Comparison of ENCODE assay signal across 9 mouse cellular contexts in genomic region chr12:24644125-24644571, GRCm38 (mm10). TPM values are rescaled to one million over a fixed set of nuclear protein-coding genes. Genes with fewer than 3 reads are reported as not detected.
A peak's percentile ranks its signal among the peaks of the same experiment; 100 is the strongest.
DNase-seq lines count a peak whose midpoint lies in the region; ATAC-seq and TF ChIP-seq lines count a peak whose summit lies in the region.
"Had no signal": no experiment of that assay in that cellular context is flagged by ENCODE, and none has a peak within 500 bp of the region (broad histone marks: within the 10 kb centered on the region; RNA-seq: fewer than 3 reads in every experiment).

No protein-coding gene starts in this region.

- peak; percentile 83 for ATAC-seq in heart, embryonic 11.5 days (replicated peaks; ENCODE audit: insufficient number of reproducible peaks, low FRiP score, low TSS enrichment)

- WGBS in heart, embryonic 11.5 days (ENCODE audit: insufficient replicate concordance), result 33% methylated on average over 1 of the region's 1 CpGs

- H3K9ac ChIP-seq in CH12.LX (ENCODE audit: insufficient read depth, low read depth), result no peak overlapping the region
- no peak overlapping the region for H3K9ac ChIP-seq in heart, embryonic 11.5 days (ENCODE audit: low read depth, low read length)
- H3K9ac ChIP-seq: limb, embryonic 13.5 days had no signal

- H3K36me3 ChIP-seq in CH12.LX (replicated peaks in 1 of 2; ENCODE audit: control insufficient read depth in 1 of 2, insufficient read depth in 1 of 2, low read length in 1 of 2), result no peaks in the 10 kb centered on the region
- H3K36me3 ChIP-seq in heart, embryonic 11.5 days (ENCODE audit: control insufficient read depth, insufficient read depth, low read length), result no peaks in the 10 kb centered on the region
- H3K36me3 ChIP-seq: limb, embryonic 13.5 days had no signal

- no peak overlapping the region for H3K27ac ChIP-seq in CH12.LX (ENCODE audit: insufficient read depth, low read depth)
- peak overlapping the region; percentile 60; the same call in 1 of the 2 replicates for H3K27ac ChIP-seq in heart, embryonic 11.5 days (ENCODE audit: low read depth, low read length)
- H3K27ac ChIP-seq: limb, embryonic 13.5 days had no signal

- no peak overlapping the region for H3K4me3 ChIP-seq in CH12.LX (replicated peaks in 1 of 3; ENCODE audit: low read depth in 2 of 3, low read length in 2 of 3, poor library complexity in 1 of 3)
- no peak overlapping the region for H3K4me3 ChIP-seq in heart, embryonic 11.5 days (ENCODE audit: low read depth, low read length)
- H3K4me3 ChIP-seq: limb, embryonic 13.5 days had no signal

- H3K27me3 ChIP-seq in CH12.LX (replicated peaks), result no peaks in the 10 kb centered on the region
- H3K27me3 ChIP-seq in heart, embryonic 11.5 days (ENCODE audit: control insufficient read depth, insufficient read depth, low read length), result no peaks in the 10 kb centered on the region
- H3K27me3 ChIP-seq: limb, embryonic 13.5 days had no signal

- 0 out of 2 replicates have a peak, but pooled peaks have one; percentile 23 for TF ChIP-seq EP300 in CH12.LX (IDR thresholded peaks at IDR 0.05; ENCODE audit: low read length)

- peaks cover 10 to 31% of the 10 kb centered on the region in 2 experiments for H3K4me1 ChIP-seq in CH12.LX (ENCODE audit: control insufficient read depth in 1 of 2, insufficient read depth in 2 of 2)
- H3K4me1 ChIP-seq in heart, embryonic 11.5 days (ENCODE audit: control insufficient read depth, insufficient read depth, low read length), result no peaks in the 10 kb centered on the region

- TF ChIP-seq RAD21 in CH12.LX (IDR thresholded peaks at IDR 0.05; ENCODE audit: low read depth, low read length), result no peak

- TF ChIP-seq CTCF in CH12.LX (conservative IDR thresholded peaks at IDR 0.05 in 1 of 2, IDR thresholded peaks at IDR 0.05 in 1 of 2; ENCODE audit: low read depth in 2 of 2, low read length in 2 of 2), result no peak

- DNase-seq in CH12.LX (ENCODE audit: extremely low read depth), result peak; percentile 77
- DNase-seq in MN1 (ENCODE audit: low spot score), result peak; percentile 45
- peak; percentile 78 for DNase-seq in lung, postnatal 10 days
- no peak for DNase-seq in ovary, postnatal 10 days (ENCODE audit: low spot score)
- no peak for DNase-seq in cerebellum, postnatal 25 days
- DNase-seq in layer of hippocampus, postnatal 14 days (ENCODE audit: low spot score in 2 of 2), result no peak
- DNase-seq: gastrocnemius, postnatal 14 days had no signal

- H3K9me3 ChIP-seq in CH12.LX (replicated peaks; ENCODE audit: low read length), result no peaks in the 10 kb centered on the region
- H3K9me3 ChIP-seq in heart, embryonic 11.5 days (replicated peaks; ENCODE audit: control insufficient read depth, low read length), result no peaks in the 10 kb centered on the region
- H3K9me3 ChIP-seq: limb, embryonic 13.5 days had no signal

- no peak for TF ChIP-seq POLR2A in CH12.LX (IDR thresholded peaks at IDR 0.05; ENCODE audit: low read depth, low read length)

- dilution Hi-C loops in CH12.LX (cut with MboI; ENCODE audit: extremely low pct_ligation_motif_present, extremely low pct_unique_long_range_greater_than_20kb, low sequenced_read_pairs), result no loop called here

- no peak overlapping the region for H3K4me2 ChIP-seq in CH12.LX (ENCODE audit: insufficient read depth, low read depth, poor library complexity, severe bottlenecking)
- no peak overlapping the region for H3K4me2 ChIP-seq in heart, embryonic 11.5 days
- H3K4me2 ChIP-seq: limb, embryonic 13.5 days had no signal

- H3K79me2 ChIP-seq in CH12.LX (replicated peaks; ENCODE audit: control insufficient read depth, extremely low read depth, insufficient read depth, poor library complexity, severe bottlenecking), result no peaks in the 10 kb centered on the region

- in situ Hi-C loops in CH12.LX (cut with MboI; ENCODE audit: low pct_ligation_motif_present, low pct_unique_long_range_greater_than_20kb, low sequenced_read_pairs), result no loop called here

TF ChIP-seq in CH12.LX, 34 proteins besides CTCF, POLR2A, EP300 and RAD21:
- no peak for TF ChIP-seq NRF1 (IDR thresholded peaks at IDR 0.05; ENCODE audit: low read depth, low read length)
- TF ChIP-seq USF1 (IDR thresholded peaks at IDR 0.05; ENCODE audit: low read depth, low read length), result no peak
- TF ChIP-seq ZMIZ1 (IDR thresholded peaks at IDR 0.05; ENCODE audit: low read depth, low read length), result no peak
- TF ChIP-seq POLR2AphosphoS2 (IDR thresholded peaks at IDR 0.05; ENCODE audit: low read depth, low read length), result no peak
- TF ChIP-seq MAZ (IDR thresholded peaks at IDR 0.05; ENCODE audit: low read depth, low read length), result no peak
- no peak for TF ChIP-seq JUND (conservative IDR thresholded peaks at IDR 0.05; ENCODE audit: low read depth, low read length)
- 0 out of 2 replicates have a peak, but pooled peaks have one; percentile 27 for TF ChIP-seq ETS1 (conservative IDR thresholded peaks at IDR 0.05; ENCODE audit: low read depth, low read length)
- no peak for TF ChIP-seq TBP (conservative IDR thresholded peaks at IDR 0.05; ENCODE audit: low read depth, low read length)
- TF ChIP-seq MEF2A (IDR thresholded peaks at IDR 0.05; ENCODE audit: borderline replicate concordance, low read depth, low read length), result peak; percentile 35; the same call in 1 of the 2 replicates
- TF ChIP-seq MAFK (IDR thresholded peaks at IDR 0.05; ENCODE audit: insufficient replicate concordance, low read length), result no peak
- no peak for TF ChIP-seq PAX5 (IDR thresholded peaks at IDR 0.05; ENCODE audit: low read length)
- no peak for TF ChIP-seq IRF4 (IDR thresholded peaks at IDR 0.05; ENCODE audit: low read depth, low read length)
- no peak for TF ChIP-seq MXI1 (IDR thresholded peaks at IDR 0.05; ENCODE audit: low read depth, low read length)
- TF ChIP-seq BHLHE40 (IDR thresholded peaks at IDR 0.05; ENCODE audit: low read depth, low read length), result 0 out of 2 replicates have a peak, but pooled peaks have one; percentile 23
- TF ChIP-seq MAX (IDR thresholded peaks at IDR 0.05; ENCODE audit: low read length), result no peak
- TF ChIP-seq CHD1 (IDR thresholded peaks at IDR 0.05; ENCODE audit: low read depth, low read length), result no peak
- TF ChIP-seq TCF12 (IDR thresholded peaks at IDR 0.05; ENCODE audit: low read depth, low read length), result 0 out of 2 replicates have a peak, but pooled peaks have one; percentile 21
- TF ChIP-seq HCFC1 (IDR thresholded peaks at IDR 0.05; ENCODE audit: low read depth, low read length), result no peak
- TF ChIP-seq ZNF384 (IDR thresholded peaks at IDR 0.05; ENCODE audit: low read depth, low read length), result no peak

RNA-seq across cellular contexts. Expression of gene Klf11, which starts 6.9 kb away (rescaled TPM):
- 3.6 and 7.3 TPM in 2 replicates for total RNA-seq in CH12.LX (2012; rRNA removed)
- 7.2 and 8.0 TPM in 2 replicates for total RNA-seq in CH12.LX (2014; rRNA removed)
- polyA plus RNA-seq in CH12.LX (2012; ENCODE audit: insufficient read length, low read depth), result 7.5 and 9.2 TPM in 2 replicates
- polyA plus RNA-seq in heart, embryonic 11.5 days (2014; fragmentation: Nextera tagmentation; extraction: Ambion mirVana), result 12.2 and 15.3 TPM in 2 replicates
- 1 to 10 TPM; 4.7 to 6.3 TPM for total RNA-seq in layer of hippocampus, postnatal 14 days (2021)

RNA-seq across cellular contexts. Expression of gene Cys1, which starts 37.5 kb away (rescaled TPM):
- total RNA-seq in CH12.LX (2012; rRNA removed), result not detected in 2 replicates
- total RNA-seq in CH12.LX (2014; rRNA removed), result not detected in 2 replicates
- not detected in 2 replicates for polyA plus RNA-seq in CH12.LX (2012; ENCODE audit: insufficient read length, low read depth)
- polyA plus RNA-seq in heart, embryonic 11.5 days (2014; fragmentation: Nextera tagmentation; extraction: Ambion mirVana), result 0.66 TPM in 2 replicates
- 10 to 100 TPM; 13.4 to 14.2 TPM for total RNA-seq in layer of hippocampus, postnatal 14 days (2021)

Comparison
In these comparisons a context has a peak if more than half of its experiments do, and no peak if none do; other contexts are left out.
1. DNase-seq: peak in CH12.LX (single experiment), MN1 (single experiment) and lung, postnatal 10 days (single experiment); none in ovary, postnatal 10 days (single experiment), cerebellum, postnatal 25 days (0 of 2) and layer of hippocampus, postnatal 14 days (0 of 2).
2. RNA of gene Cys1, which starts 37.5 kb away (total RNA-seq): 13.4 to 14.2 TPM in layer of hippocampus, postnatal 14 days; not detected in CH12.LX; every median in the first group is over 10 times any median in the second.